Mouse (Mus musculus) ES-E14 (cell line): ENCODE results near the gene Zfp414.

Source experiments
- CHD2 ChIP-seq: IDR thresholded peaks from 2 replicates; pipeline ENCODE4 v1.6.1; 2014; ENCODE audit warnings: mild to moderate bottlenecking, low read depth, low read length, inconsistent platforms
- HCFC1 ChIP-seq: IDR thresholded peaks from 2 replicates; pipeline ENCODE4 v1.6.1; 2012; ENCODE audit warnings: low read length, inconsistent platforms, borderline replicate concordance; ENCODE audit not compliant: insufficient read depth

DNA sequence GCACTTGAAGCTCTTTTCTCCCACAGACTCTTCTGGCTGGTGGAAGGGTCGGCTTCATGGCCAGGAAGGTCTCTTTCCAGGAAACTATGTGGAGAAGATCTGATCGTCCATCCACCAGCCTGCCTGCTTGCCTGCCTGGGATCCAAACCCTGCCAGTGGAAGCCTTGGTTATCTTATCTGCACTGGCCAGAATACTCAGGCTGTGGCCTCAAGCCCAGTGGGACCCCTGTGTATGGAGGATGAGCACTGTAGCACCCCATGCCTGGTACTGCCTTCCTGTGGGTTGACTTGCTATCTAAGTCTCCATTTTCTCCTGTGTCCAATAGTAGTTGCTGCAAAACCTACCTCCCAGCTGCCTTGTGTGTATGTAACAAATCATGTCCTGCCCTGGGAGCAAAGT is 21.6 kb upstream of the Zfp414 start:
- TF ChIP-seq HCFC1 (no peak), CHD2 (no peak)
